Mouse (Mus musculus) G1E (cell line): ENCODE data around the gene Cdh12. TPM values are rescaled to one million over a fixed set of nuclear protein-coding genes. Genes with fewer than 3 reads are reported as not detected.
"Not testable (repeated sequence)": the region's sequence is repeated elsewhere in the genome, so short reads cannot be mapped to it uniquely, and the experiment has no call there.

Source experiments
- ATAC-seq: 2 replicates; pipeline ENCODE4 v1.8.0; 2016; ENCODE audit warnings: mild to moderate bottlenecking; ENCODE audit not compliant: insufficient number of reproducible peaks, poor library complexity, low FRiP score, severe bottlenecking; ENCODE audit errors: extremely low read depth
- DNase-seq: peaks from one replicate; pipeline ENCODE4 v3.0.0; 2012; ENCODE audit warnings: low spot score
- H3K27me3 ChIP-seq: 2 replicates; pipeline ENCODE4 v1.6.1; 2012; ENCODE audit warnings: mild to moderate bottlenecking, low read length, inconsistent platforms; ENCODE audit not compliant: insufficient read depth
- H3K36me3 ChIP-seq: replicated peaks from 2 replicates; pipeline ENCODE3; 2012; ENCODE audit warnings: mild to moderate bottlenecking, inconsistent platforms
- H3K4me1 ChIP-seq: 2 replicates; pipeline ENCODE4 v1.6.1; 2012; ENCODE audit warnings: low read depth, low read length, inconsistent platforms, mixed read lengths; ENCODE audit not compliant: insufficient read depth
- H3K4me3 ChIP-seq: 2 replicates; pipeline ENCODE4 v1.5.1; 2012; ENCODE audit warnings: low read depth, mild to moderate bottlenecking, inconsistent platforms, low read length, moderate library complexity, mixed read lengths
- H3K9me3 ChIP-seq: replicated peaks from 2 replicates; pipeline ENCODE4 v1.6.1; 2012; ENCODE audit warnings: inconsistent platforms
- CTCF ChIP-seq: IDR thresholded peaks from 2 replicates; pipeline ENCODE4 v1.5.1; 2012; ENCODE audit warnings: low read depth, low read length, inconsistent platforms, mixed read lengths
- GATA1 ChIP-seq: IDR thresholded peaks from 2 replicates; pipeline ENCODE4 v1.6.1; 2012; ENCODE audit warnings: borderline replicate concordance, low read length, inconsistent platforms, mixed read lengths
- GATA2 ChIP-seq: IDR thresholded peaks from 2 replicates; pipeline ENCODE4 v1.6.1; 2012; ENCODE audit warnings: low read depth, low read length, inconsistent platforms, borderline replicate concordance
- POLR2AphosphoS5 ChIP-seq: IDR thresholded peaks from 2 replicates; pipeline ENCODE4 v1.6.1; 2012; ENCODE audit warnings: low read depth, low read length, inconsistent platforms; ENCODE audit not compliant: insufficient replicate concordance
- TAL1 ChIP-seq: conservative IDR thresholded peaks from 2 replicates; pipeline ENCODE4 v1.6.1; 2012; ENCODE audit warnings: low read depth, low read length, inconsistent platforms, mixed read lengths
- polyA plus RNA-seq: library from polyadenylated mRNA; stranded (reverse); fragments of >175 nt; gene quantifications from 2 replicates; pipeline ENCODE4 v1.2.3, GENCODE M21; 2012
- total RNA-seq, 2 experiments: library from RNA; stranded (forward) in 1 of 2; stranded (reverse) in 1 of 2; fragments of 200-1000 nt in 1 of 2; fragments of >200 nt in 1 of 2; fragmentation: Nextera tagmentation in 1 of 2; gene quantifications; 2 replicates each; pipeline ENCODE4 v1.2.3; 2014 to 2017

The Cdh12 gene
- total and polyA plus RNA-seq, 3 experiments: 0.11 TPM; not detected in 2

DNA sequence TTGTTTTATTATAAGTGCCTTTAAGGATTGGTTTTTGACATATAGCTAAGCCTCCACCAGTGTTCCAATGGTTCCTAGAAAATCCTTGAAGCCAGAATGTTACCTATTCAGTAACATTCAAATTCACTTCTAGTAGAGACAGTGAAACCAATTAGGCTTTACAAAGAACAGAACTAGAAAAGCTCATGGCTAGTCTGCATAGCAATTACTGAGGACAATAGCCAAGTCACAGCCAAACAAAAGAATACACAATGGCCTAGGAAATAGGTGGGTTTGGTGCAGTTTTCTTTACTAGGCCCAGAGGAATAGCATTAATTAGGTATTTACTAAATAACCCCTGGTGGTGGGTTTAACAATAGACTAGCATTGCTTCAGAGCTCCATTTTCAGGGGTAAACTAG is 917.3 kb downstream of the Cdh12 start:
- TF ChIP-seq TAL1 (no peak), GATA2 (no peak)
- ATAC-seq (no peak), DNase-seq (no peak)
- Histone ChIP-seq H3K9me3 (no peaks in the 10 kb centered on the region), H3K27me3 (no peaks in the 10 kb centered on the region), H3K4me1 (no peaks in the 10 kb centered on the region), H3K4me3 (no peak overlapping the region), H3K36me3 (no peaks in the 10 kb centered on the region)

DNA sequence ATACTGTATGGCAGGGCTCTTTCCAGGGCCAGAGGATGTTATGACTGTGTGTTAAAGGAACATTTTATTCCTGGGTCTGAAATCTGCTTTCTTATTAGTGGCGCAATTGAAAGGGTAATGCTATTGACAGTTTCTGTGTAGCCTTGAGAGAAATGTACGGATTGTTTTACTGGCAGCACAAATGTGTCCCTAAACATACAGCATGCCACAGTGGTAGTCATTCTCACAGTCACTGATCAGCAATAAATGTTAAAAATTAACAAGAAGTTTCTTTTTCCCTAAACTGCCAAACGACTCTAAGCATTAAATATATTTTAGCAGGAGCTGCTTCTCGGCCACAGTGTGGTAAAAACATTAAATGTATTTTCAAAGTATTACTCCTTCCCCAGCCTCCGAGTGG is 926.4 kb downstream of the Cdh12 start:
- no peaks in the 10 kb centered on the region for H3K36me3 ChIP-seq
- no peak for TF ChIP-seq CTCF
- TF ChIP-seq GATA2: no peak
- TF ChIP-seq TAL1: no peak
- no peak for TF ChIP-seq GATA1
- H3K4me3 ChIP-seq: no peak overlapping the region
- DNase-seq (no peak), ATAC-seq (no peak)
- H3K9me3 ChIP-seq: no peaks in the 10 kb centered on the region
- no peaks in the 10 kb centered on the region for H3K4me1 ChIP-seq
- no peaks in the 10 kb centered on the region for H3K27me3 ChIP-seq

DNA sequence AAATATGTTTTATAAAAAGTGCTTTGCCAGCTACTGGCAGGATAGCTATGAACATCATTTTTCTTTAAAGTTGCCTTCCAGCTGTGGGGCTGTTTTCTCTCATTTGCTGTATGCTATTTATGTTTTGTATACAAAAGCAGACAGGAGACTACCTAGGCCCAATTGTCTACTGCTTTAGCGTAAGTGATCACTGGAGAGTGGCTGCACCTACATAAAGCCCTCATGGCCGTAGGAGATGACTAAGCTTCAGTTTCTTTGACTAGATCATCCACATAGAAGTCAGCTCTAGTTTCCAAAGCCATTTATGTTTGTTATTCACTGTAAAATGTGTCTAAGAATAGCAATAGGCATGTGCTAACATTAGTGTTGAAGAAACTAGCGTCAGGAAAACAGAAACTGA is 926.8 kb downstream of the Cdh12 start:
- TF ChIP-seq POLR2AphosphoS5 (no peak), GATA1 (no peak), CTCF (no peak), TAL1 (no peak), GATA2 (no peak)
- H3K4me3 ChIP-seq: no peak overlapping the region
- H3K27me3 ChIP-seq: no peaks in the 10 kb centered on the region
- no peaks in the 10 kb centered on the region for H3K9me3 ChIP-seq
- no peaks in the 10 kb centered on the region for H3K36me3 ChIP-seq
- H3K4me1 ChIP-seq: no peaks in the 10 kb centered on the region
- no peak for DNase-seq
- ATAC-seq: no peak

DNA sequence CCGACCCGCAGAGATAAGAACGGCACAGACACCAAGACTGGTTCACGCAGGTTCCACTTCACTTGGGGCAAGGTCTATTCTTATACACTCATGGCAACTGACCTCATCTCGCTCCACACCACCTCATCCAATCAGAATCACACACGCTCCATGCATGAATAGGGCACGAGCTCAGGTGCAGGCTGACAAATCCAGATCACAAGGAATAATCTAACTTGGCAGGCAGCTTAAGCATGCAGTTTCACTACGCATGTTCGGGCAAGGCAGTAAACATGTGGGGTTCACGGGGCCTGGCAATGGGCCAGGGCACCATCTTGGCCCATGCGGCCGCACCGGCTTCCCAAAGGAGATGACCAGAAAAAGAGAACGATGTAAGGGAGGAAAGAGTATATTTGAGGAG is 942.4 kb downstream of the Cdh12 start:
- H3K27me3 ChIP-seq, ATAC-seq, H3K9me3 ChIP-seq, H3K36me3 ChIP-seq, H3K4me3 ChIP-seq, DNase-seq, H3K4me1 ChIP-seq: not testable (repeated sequence)

DNA sequence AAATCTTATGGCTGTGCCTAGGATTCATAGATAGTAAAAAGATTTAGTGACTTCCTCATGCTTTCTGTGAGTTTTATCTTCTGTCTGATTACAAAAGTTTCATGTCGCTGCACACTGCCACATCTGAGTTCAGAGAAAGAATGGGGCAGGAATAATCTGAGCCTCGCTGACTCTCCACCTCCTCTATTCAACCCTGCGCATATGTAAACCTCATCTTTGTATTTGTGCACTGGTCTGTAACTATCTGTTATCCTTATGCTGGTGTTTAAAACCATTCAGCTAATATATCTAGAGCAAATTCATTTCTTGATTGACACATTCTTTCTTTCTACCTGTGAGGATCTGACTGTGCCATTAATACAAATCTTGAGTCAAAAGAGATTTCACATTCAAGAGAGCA is 944.0 kb downstream of the Cdh12 start:
- ATAC-seq (no peak), DNase-seq (no peak)
- no peaks in the 10 kb centered on the region for H3K27me3 ChIP-seq
- TF ChIP-seq GATA2 (no peak), POLR2AphosphoS5 (no peak), GATA1 (no peak), CTCF (no peak), TAL1 (no peak)
- no peaks in the 10 kb centered on the region for H3K36me3 ChIP-seq
- H3K4me3 ChIP-seq: no peak overlapping the region
- H3K4me1 ChIP-seq: no peaks in the 10 kb centered on the region
- no peaks in the 10 kb centered on the region for H3K9me3 ChIP-seq

DNA sequence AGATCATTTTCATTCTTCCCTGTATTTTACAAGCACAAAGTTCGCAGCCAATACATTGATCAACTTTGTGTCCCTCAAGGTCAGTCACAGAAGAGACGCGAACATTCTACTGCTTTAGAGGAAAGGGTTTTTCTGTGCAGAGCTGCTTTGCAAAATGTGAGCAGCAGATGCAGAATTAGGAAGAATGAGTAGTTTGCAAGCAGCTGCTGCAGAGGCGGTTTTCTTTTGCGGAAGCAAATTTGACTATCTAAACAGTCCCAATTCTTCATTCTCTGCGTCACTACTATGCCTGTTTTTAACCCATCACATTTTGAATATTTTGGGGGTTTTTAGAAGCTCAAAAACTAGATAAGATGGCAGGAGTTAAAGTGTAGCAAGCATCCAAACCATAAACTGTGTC is 956.1 kb downstream of the Cdh12 start:
- Histone ChIP-seq H3K4me3 (no peak overlapping the region), H3K27me3 (no peaks in the 10 kb centered on the region), H3K9me3 (no peaks in the 10 kb centered on the region), H3K36me3 (no peaks in the 10 kb centered on the region), H3K4me1 (no peaks in the 10 kb centered on the region)
- ATAC-seq (no peak), DNase-seq (no peak)
- TF ChIP-seq GATA1 (no peak), CTCF (no peak), POLR2AphosphoS5 (no peak), GATA2 (no peak), TAL1 (no peak)

- Histone ChIP-seq H3K36me3 (no peaks in the 10 kb centered on the region), H3K9me3 (no peaks in the 10 kb centered on the region), H3K4me3 (no peak overlapping the region), H3K27me3 (no peaks in the 10 kb centered on the region), H3K4me1 (no peaks in the 10 kb centered on the region)
- TF ChIP-seq POLR2AphosphoS5: no peak
- TF ChIP-seq GATA1: no peak
- no peak for TF ChIP-seq CTCF
- TF ChIP-seq TAL1: no peak
- no peak for TF ChIP-seq GATA2
- ATAC-seq: no peak; the same call in 1 of the 2 replicates
- DNase-seq: no peak
Measured at GRCm38 (mm10) chr15:21407324-21408044, 958.4 kb downstream of the Cdh12 start.
